Mouse (Mus musculus) megakaryocyte-erythroid progenitor cell, adult 5-6 weeks (primary cell): Measurements from ENCODE around the gene Grn. TPM values are rescaled to one million over a fixed set of nuclear protein-coding genes. Genes with fewer than 3 reads are reported as not detected.

Source experiments
- ATAC-seq: replicated peaks from 2 replicates; pipeline ENCODE4 v1.8.0; 2016; ENCODE audit warnings: mild to moderate bottlenecking, inconsistent platforms; ENCODE audit not compliant: severe bottlenecking, poor library complexity, low FRiP score, low TSS enrichment
- total RNA-seq, 2 experiments: library from RNA; stranded (forward) in 1 of 2; stranded (reverse) in 1 of 2; fragments of 200-1000, 215-1000 nt in 1 of 2; fragments of >200 nt in 1 of 2; fragmentation: Nextera tagmentation in 1 of 2; gene quantifications; 2 replicates each; pipeline ENCODE4 v1.2.3; 2014 to 2017

Grn gene
- total RNA-seq, 2 experiments from 2014 or later: 14.2 to 16.1 TPM

DNA sequence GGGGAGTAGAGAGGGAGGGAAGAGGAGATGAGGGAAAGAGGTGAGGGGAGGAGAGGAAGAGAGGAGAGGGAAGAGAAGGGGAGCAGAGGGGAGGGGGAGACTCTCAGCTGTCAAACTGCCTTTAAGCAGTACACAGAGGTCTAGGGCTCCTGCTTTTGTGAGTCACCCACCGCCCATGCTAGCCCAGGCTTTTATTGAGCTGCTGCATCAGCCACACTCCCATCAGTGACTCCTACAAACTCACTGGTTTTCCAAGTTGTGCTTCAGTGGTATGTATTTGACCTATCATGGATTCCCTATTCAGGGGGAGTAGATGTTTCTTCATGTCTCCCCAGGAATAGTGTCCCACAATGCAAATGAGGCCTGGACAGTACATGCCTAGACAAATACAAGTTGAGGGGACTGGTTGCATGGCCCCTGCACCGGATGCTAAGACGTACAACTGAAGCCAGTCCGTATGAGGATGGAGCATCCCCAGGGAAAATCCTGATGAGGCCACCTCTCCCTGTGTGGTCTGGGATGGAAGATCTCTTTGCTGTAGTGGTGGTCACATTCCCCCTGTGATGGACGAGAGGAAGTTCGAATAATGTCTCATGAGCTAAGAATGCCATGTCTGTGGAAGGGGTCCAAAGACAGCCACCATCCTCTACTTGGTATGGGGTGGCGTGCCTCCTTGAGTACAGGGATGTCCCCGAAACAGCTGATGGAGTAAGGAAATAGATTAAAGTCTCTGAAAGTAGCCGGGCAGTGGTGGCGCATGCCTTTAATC, 14.9 kb upstream of the Grn start:
- no peak for ATAC-seq

DNA sequence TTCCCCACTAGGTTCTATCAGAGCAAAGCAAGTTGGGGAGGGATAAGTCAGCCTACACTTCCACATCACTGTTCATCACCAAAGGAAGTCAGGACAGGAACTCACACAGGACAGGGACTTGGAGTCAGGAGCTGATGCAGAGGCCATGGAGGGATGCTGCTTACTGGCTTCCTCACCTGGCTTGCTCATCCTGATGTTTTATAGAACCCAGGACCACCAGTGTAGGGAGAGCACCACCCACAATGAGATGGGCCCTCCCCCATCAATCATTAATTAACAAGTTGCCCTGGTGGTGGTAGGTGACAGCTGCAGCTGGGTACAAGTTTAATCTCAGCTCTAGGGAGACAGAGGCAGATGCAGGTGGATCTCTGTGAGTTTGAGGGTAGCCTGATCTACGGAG, 13.0 kb upstream of the Grn start:
- no peak for ATAC-seq

DNA sequence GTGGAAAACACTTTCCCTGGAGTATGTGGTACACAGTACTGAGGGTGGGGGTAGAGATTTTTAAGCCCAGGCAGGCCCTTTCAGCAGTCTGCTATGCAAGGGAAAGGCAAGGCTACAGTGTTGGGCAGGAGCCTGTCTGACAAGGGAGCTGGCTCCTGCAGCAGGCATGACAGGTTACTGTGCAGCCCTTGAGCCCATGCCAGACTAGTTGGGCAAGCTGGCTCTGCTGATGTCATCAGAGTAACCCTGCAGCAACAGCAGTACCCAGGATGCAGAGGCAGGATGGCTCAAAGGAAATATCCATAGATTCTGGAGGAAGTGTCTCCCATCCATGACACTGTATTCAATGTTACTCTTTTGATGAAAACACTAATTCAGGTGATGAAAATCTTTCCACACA, 11.2 kb upstream of the Grn start:
- ATAC-seq: no peak

DNA sequence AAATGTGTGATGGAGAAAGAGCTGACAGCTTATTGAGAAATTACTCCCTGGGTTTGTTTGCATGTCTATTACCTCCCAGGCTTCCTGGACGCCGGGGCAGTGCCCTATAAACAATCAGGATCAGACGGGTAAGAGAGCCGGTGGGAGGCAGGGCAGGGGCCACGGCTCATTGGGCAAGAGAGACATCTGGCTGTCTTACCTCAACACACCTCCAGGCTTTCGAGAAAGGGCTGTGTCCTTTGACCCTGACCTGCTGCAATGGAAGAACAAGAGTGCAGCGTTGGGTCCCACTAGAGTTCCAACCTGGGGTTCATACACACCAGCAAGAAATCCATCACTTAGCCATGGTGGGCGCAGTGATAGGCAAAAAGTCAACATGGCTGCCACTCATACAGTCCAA, 8.6 kb upstream of the Grn start:
- ATAC-seq: no peak

DNA sequence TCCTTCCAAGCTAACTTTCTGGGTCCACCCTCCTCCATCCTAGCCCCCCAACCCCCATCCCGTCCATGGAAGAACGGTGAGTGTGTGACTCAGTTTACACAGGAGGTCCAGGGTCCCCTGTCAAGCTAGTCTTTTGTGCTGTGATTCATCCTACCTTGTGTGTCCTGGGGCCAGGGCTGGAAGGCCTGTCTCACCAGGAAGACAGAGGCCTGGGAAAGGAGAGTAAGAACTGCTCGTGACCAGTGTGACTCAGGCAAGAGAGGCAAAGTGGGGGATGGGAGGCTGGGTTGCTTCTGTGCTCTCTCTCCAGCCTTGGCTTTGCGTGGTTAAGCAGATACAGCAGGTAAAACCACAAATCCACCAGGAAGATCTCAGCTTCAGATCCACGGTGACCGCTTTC, 5.4 kb upstream of the Grn start:
- no peak for ATAC-seq

DNA sequence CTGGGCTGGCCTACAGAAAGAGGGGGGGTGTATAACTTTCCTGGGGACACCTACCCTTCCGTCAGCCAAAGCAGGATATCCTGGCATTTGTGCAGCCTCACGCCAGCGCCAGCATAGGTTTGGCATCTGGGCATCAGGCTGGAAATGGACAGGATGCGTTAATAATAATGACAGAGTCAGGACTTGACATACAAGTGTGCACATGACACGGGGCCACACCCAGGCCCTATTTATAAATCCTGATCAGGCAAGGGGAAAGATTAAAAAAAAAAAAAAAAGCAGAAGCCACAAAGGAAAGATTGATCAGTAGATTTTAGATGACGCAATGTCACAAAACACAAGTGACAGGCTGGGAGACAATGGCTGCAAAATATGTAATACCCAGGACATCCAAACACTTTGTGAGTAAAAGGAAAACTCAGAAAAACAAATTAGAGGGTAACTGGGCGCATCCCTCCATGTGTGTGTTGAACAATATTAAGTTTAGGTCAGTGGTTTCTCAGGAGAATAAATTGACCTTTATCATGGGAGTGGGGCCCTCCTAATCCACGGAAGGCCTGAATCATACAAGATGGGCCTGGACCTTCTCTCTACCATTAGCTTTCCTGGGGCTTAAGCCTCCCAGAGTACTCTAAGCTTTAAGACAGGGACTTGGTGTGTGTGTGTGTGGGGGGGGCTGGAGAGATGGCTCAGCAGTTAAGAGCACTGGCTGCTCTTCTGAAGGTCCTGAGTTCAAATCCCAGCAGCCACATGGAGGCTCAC, 4.4 kb upstream of the Grn start:
- ATAC-seq: no peak

DNA sequence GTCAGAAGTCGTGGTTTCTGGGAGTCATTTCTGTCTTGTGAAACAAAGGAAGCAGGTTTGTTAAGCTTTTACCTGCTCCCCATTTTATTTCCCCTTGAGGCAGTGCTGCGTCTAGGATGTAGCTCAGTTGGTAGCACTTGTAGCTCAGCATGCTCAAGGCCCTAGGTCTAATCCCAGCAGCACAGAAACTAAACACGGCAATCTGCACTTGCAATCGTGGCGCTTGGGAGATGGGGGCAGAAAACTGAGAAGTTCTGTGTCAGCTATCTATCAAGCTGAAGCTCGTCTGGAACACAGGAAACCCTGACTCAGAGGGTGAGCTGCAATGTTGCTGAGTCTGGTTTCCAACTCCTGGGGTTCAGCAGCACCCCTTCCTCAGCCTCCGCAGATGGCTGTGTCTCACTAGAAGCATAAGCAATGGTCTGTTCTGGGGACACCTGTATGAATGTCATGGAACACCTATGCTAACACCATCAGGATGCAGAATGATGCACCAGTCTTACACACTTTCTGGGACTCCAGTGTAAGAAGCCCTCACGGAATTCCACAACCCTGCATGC, 1.1 kb upstream of the Grn start:
- no peak for ATAC-seq

DNA sequence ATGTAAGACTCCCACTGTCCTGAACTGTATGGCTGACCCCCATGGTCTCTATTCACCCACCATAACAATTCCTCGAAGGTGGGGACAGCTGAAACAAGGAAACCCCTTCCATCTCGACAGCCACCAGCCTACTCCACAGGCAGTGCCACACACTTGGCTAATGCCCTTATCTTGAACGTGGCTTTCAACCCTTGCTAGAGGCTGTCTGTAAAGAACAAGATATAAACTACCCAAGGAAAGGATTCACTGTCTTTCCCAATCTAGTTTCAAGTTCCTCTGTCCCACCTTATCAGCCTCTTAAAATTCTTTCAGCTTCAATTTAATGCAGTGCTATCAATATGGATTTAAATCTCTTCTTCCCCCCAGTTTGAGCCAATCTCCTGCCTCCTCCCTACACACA, 564 bp upstream of the Grn start:
- ATAC-seq: peak; percentile 62

DNA sequence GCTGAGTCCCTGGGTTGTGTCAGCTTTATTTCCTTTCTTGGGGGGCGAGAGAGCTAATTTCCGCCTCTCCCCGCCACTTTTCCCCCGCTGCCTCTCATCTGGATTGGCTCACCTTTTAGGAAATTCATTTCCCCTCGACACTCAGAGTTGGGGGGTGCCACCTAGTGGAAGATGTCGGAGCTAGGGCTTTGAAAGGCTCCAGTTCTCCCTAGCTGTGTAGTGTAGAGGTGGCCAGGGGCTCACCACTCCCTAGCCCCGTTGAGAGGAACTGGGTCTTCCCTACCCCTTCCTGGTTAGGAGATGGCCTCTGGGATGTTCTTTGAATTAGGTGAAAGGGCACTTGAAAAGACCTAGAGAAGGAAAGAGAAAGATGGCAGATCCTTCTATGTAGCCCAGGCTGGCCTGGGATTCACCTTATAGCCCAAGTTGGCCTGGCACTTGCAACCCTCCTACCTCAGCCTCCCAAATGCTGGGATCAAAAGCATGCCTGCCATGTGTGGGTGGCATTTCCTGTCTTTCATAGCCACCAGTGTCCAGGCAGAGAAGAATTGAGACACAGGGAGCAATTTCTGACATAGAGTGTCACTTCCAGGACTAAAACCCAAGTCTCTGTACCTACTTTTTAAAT, 1.0 kb downstream of the Grn start:
- ATAC-seq: peak; percentile 51

DNA sequence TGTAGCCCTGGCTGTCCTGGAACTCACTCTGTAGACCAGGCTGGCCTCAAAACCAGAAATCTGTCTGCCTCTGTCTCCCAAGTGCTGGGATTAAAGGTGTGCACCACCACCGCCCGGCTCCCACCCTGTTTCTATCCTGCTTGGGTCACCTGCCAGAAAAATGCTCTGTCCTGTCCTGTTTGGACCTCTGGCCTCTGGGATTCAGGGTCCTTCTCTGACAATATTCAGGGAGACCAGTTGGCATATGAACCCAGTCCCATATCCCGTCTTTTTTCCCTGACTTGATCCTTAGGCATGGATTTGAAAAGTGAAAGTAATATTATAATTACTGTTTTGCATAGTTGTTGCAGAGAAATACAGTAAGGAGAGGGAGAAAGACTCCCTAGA, 1.6 kb downstream of the Grn start:
- ATAC-seq: no peak

DNA sequence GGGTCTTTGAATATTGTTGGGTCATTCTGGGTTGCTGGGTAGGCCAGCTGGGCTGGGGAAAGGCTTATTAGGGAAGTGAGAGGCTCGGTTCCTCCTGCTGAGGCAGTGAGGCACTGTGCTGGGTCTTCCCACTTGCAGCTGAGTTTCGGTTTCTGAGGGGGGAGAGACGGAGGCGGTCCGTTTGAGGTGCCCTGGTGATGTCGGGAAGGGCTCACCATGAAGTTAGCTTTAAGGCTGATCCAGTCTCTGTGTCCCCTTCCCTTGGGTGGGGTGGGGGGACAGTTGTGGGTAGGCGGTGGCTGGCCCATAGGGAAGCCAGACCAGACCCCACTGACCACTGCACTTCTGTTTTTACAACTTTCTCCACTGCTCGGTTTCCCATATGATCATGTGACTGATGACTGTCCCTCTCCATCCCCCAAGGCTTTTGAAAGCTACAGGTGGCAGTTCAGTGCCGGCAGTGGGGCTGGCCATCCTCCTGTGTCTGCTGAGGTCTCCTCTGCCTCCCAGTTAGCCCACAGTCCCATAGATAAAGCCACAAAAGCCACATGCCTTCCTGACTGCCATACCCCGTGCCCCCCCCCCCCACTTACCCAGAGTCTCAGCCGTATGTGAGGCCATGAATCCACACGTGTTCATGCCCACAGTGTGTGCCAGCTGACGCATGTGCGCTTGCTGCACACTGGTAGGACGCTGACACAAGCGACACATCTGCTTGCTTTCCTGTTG, 2.2 kb downstream of the Grn start:
- ATAC-seq: no peak

DNA sequence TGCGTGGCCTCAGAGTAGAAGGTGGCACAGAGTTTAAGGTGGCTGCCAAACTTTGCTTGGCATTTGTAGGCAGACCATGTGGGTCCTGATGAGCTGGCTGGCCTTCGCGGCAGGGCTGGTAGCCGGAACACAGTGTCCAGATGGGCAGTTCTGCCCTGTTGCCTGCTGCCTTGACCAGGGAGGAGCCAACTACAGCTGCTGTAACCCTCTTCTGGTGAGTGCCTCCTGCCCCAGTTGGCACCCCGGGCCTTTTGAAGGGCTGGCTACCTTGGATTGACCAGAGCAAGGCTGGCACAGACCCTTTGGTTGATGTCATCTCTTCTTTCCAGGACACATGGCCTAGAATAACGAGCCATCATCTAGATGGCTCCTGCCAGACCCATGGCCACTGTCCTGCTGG, 2.8 kb downstream of the Grn start:
- ATAC-seq: no peak

DNA sequence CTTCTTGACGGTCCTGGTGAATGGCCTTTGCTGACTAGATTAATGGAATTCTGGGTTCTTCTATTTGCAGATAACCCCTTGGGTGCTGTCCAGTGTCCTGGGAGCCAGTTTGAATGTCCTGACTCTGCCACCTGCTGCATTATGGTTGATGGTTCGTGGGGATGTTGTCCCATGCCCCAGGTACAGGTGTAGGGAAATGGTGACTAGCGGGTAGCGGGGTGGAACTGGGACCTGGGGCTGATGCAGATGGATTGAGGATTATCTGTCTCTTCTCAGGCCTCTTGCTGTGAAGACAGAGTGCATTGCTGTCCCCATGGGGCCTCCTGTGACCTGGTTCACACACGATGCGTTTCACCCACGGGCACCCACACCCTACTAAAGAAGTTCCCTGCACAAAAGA, 3.8 kb downstream of the Grn start:
- ATAC-seq: no peak

DNA sequence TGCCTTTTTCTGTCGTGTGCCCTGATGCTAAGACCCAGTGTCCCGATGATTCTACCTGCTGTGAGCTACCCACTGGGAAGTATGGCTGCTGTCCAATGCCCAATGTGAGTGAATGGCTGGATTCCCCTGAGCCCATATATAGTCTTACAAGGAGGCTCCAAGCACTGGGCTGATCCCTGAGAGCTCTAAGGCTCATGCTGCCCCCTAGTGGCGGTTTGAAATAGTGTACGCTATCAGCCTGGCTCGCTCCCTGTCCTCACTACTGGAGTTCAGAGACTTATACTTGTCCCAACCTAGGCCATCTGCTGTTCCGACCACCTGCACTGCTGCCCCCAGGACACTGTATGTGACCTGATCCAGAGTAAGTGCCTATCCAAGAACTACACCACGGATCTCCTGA, 4.3 kb downstream of the Grn start:
- peak; percentile 43 for ATAC-seq

DNA sequence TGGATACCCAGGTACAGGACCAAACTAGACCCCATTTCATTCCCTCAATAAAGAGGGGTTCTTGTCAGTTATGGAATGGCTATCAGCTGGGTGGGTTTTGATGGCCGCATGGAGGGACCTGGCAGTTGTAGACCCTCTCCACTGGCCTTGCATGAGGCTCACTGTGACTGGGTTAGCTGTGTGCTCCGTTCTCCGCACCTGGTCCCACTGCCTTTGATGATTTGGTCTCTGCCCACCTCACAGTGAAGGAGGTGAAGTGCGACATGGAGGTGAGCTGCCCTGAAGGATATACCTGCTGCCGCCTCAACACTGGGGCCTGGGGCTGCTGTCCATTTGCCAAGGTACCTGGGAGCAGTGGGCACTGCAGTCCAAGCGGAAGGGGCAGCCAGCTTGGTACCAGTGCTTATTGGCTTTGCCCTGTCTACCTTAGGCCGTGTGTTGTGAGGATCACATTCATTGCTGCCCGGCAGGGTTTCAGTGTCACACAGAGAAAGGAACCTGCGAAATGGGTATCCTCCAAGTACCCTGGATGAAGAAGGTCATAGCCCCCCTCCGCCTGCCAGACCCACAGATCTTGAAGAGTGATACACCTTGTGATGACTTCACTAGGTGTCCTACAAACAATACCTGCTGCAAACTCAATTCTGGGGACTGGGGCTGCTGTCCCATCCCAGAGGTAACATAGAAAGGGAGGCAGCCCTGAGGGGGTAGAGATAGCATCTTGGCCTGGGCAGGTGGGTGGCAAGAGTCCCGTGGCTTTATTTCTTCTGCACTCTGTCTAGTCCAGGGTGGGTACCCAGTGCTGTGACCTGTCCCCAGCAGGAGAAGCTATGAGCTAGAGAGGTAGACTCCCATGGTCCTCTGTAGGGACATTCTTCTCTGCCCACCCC, 4.9 kb downstream of the Grn start:
- ATAC-seq: no peak

DNA sequence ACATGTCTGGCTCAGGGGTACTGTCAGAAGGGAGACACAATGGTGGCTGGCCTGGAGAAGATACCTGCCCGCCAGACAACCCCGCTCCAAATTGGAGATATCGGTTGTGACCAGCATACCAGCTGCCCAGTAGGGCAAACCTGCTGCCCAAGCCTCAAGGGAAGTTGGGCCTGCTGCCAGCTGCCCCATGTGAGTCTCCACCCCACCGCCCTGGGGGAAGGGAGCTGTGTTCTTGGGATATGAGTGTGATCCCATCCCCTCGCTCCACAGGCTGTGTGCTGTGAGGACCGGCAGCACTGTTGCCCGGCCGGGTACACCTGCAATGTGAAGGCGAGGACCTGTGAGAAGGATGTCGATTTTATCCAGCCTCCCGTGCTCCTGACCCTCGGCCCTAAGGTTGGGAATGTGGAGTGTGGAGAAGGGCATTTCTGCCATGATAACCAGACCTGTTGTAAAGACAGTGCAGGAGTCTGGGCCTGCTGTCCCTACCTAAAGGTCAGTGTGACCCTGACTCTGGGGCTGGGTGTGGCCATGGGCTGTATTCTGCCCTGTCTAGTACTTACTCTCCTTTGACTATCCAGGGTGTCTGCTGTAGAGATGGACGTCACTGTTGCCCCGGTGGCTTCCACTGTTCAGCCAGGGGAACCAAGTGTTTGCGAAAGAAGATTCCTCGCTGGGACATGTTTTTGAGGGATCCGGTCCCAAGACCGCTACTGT, 5.8 kb downstream of the Grn start:
- ATAC-seq: no peak

DNA sequence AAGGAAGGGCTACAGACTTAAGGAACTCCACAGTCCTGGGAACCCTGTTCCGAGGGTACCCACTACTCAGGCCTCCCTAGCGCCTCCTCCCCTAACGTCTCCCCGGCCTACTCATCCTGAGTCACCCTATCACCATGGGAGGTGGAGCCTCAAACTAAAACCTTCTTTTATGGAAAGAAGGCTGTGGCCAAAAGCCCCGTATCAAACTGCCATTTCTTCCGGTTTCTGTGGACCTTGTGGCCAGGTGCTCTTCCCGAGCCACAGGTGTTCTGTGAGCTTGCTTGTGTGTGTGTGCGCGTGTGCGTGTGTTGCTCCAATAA, 6.3 kb downstream of the Grn start:
- ATAC-seq: no peak
